12 mouse cellular contexts compared by ENCODE assay signal in the genomic region with DNA sequence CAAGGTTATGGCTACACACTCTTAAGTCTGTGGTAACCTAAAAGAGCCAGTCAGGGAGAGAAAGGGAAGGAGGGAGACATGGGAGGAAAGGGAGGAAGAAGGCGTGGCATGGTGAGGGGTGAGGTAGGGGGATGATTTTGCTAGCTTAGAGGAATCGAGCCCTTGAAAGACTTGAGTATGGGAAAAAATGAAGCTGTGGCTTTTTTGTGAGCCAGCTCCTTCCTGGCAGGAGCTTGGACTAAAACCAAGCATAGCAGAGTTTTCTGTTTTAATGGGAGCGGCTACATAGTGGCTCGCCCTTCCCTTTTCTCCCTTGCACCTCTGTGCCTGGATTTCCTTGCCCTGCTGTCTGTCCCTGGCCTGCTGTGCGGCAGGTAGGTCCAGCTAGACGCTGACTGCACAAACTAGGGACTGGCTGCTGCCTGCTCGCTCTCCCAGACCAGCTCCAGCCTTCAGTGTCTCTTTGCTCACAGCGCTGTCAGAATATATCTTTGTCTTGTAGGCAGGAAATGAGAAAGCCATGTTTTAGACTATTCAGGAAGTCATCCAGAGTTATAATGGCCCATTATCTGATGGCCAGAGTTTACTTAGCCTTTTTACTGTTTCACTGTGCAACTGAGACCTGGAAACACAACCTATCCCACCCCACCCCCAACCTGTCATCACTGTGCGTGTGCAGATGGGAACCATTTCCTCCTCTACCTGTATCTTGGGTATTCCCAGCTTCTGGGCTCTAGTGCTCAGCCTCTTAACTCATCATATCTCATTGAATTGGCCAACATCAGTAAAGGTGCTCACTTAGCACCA. TPM values are rescaled to one million over a fixed set of nuclear protein-coding genes. Genes with fewer than 3 reads are reported as not detected.
DNase-seq lines count a peak whose midpoint lies in the region; ATAC-seq and TF ChIP-seq lines count a peak whose summit lies in the region.
"Had no signal": no experiment of that assay in that cellular context is flagged by ENCODE, and none has a peak within 500 bp of the region (broad histone marks: within the 10 kb centered on the region; RNA-seq: fewer than 3 reads in every experiment).

No protein-coding gene starts in this region.

- TF ChIP-seq CTCF in lung, postnatal 0 days (IDR thresholded peaks at IDR 0.05), result no peak

- no peaks in the 10 kb centered on the region for H3K36me3 ChIP-seq in heart, embryonic 13.5 days
- H3K36me3 ChIP-seq in lung, postnatal 0 days (ENCODE audit: insufficient read depth, low read length), result no peaks in the 10 kb centered on the region
- no peaks in the 10 kb centered on the region for H3K36me3 ChIP-seq in intestine, embryonic 14.5 days (ENCODE audit: control insufficient read depth, insufficient read depth, low read length)
- no peaks in the 10 kb centered on the region for H3K36me3 ChIP-seq in stomach, embryonic 15.5 days
- H3K36me3 ChIP-seq in liver, embryonic 12.5 days, result no peaks in the 10 kb centered on the region
- H3K36me3 ChIP-seq: hindbrain, embryonic 10.5 days; neural tube, embryonic 13.5 days had no signal

- no peak for ATAC-seq in heart, embryonic 13.5 days (ENCODE audit: extremely low read depth, insufficient number of reproducible peaks, low FRiP score, low TSS enrichment)
- no peak for ATAC-seq in lung, postnatal 0 days
- ATAC-seq in intestine, embryonic 14.5 days (replicated peaks; ENCODE audit: low FRiP score, low TSS enrichment, low read depth), result peak; percentile 54; the same call in 1 of the 2 replicates
- peak; percentile 54 for ATAC-seq in stomach, embryonic 15.5 days (ENCODE audit: insufficient read depth, low FRiP score, low read depth)
- no peak for ATAC-seq in liver, embryonic 12.5 days

- no peak overlapping the region for H3K9ac ChIP-seq in heart, embryonic 13.5 days
- no peak overlapping the region for H3K9ac ChIP-seq in lung, postnatal 0 days (replicated peaks; ENCODE audit: low read depth)
- H3K9ac ChIP-seq in intestine, embryonic 14.5 days (ENCODE audit: low read length), result no peak overlapping the region
- H3K9ac ChIP-seq in stomach, embryonic 15.5 days, result no peak overlapping the region
- H3K9ac ChIP-seq in liver, embryonic 12.5 days, result no peak overlapping the region
- H3K9ac ChIP-seq: neural tube, embryonic 13.5 days had no signal

- no peak overlapping the region for H3K4me3 ChIP-seq in heart, embryonic 13.5 days
- H3K4me3 ChIP-seq in lung, postnatal 0 days (ENCODE audit: low read depth, low read length), result no peak overlapping the region
- H3K4me3 ChIP-seq in intestine, embryonic 14.5 days (ENCODE audit: low read depth, low read length), result no peak overlapping the region
- H3K4me3 ChIP-seq in stomach, embryonic 15.5 days (replicated peaks), result no peak overlapping the region
- H3K4me3 ChIP-seq in liver, embryonic 12.5 days, result no peak overlapping the region
- H3K4me3 ChIP-seq: hindbrain, embryonic 10.5 days; neural tube, embryonic 13.5 days had no signal

- TF ChIP-seq EP300 in lung, postnatal 0 days (IDR thresholded peaks at IDR 0.05), result no peak

- H3K4me2 ChIP-seq in heart, embryonic 13.5 days, result no peak overlapping the region
- H3K4me2 ChIP-seq in lung, postnatal 0 days (replicated peaks; ENCODE audit: low read depth, low read length), result no peak overlapping the region
- no peak overlapping the region for H3K4me2 ChIP-seq in intestine, embryonic 14.5 days (ENCODE audit: low read length)
- no peak overlapping the region for H3K4me2 ChIP-seq in stomach, embryonic 15.5 days
- no peak overlapping the region for H3K4me2 ChIP-seq in liver, embryonic 12.5 days
- H3K4me2 ChIP-seq: midbrain, embryonic 11.5 days; neural tube, embryonic 13.5 days had no signal

- H3K27ac ChIP-seq in heart, embryonic 13.5 days (replicated peaks), result peak overlapping the region; percentile 63; the same call in 1 of the 2 replicates
- no peak overlapping the region for H3K27ac ChIP-seq in lung, postnatal 0 days (ENCODE audit: low read length)
- peak overlapping the region; percentile 57; the same call in 1 of the 2 replicates for H3K27ac ChIP-seq in intestine, embryonic 14.5 days (ENCODE audit: low read depth)
- peak overlapping the region; percentile 18; the same call in 1 of the 2 replicates for H3K27ac ChIP-seq in stomach, embryonic 15.5 days
- no peak overlapping the region for H3K27ac ChIP-seq in liver, embryonic 12.5 days
- H3K27ac ChIP-seq: hindbrain, embryonic 10.5 days; neural tube, embryonic 13.5 days had no signal

- WGBS in heart, embryonic 13.5 days, result 59% methylated on average over 9 of the region's 9 CpGs
- WGBS in lung, postnatal 0 days, result 37% methylated on average over 9 of the region's 9 CpGs
- WGBS in intestine, embryonic 14.5 days, result 60% methylated on average over 9 of the region's 9 CpGs
- WGBS in stomach, embryonic 15.5 days, result 56% methylated on average over 9 of the region's 9 CpGs
- 47% methylated on average over 9 of the region's 9 CpGs for WGBS in liver, embryonic 12.5 days (ENCODE audit: insufficient replicate concordance)

- no peak for DNase-seq in heart, postnatal 4 days
- peak; percentile 10 for DNase-seq in lung, postnatal 0 days (ENCODE audit: low spot score)
- DNase-seq in lung, adult 18-20 months, result no peak
- DNase-seq in intestine, embryonic 14.5 days (ENCODE audit: low spot score), result no peak
- no peak for DNase-seq in layer of hippocampus, adult 11-12 months (ENCODE audit: low spot score)
- DNase-seq: right cerebral cortex, postnatal 14 days had no signal

- H3K27me3 ChIP-seq in heart, embryonic 13.5 days (replicated peaks), result peaks cover 56% of the 10 kb centered on the region
- no peaks in the 10 kb centered on the region for H3K27me3 ChIP-seq in lung, postnatal 0 days (replicated peaks; ENCODE audit: insufficient read depth, low read length)
- no peaks in the 10 kb centered on the region for H3K27me3 ChIP-seq in intestine, embryonic 14.5 days (replicated peaks; ENCODE audit: control insufficient read depth, insufficient read depth, low read length)
- no peaks in the 10 kb centered on the region for H3K27me3 ChIP-seq in stomach, embryonic 15.5 days (replicated peaks)
- H3K27me3 ChIP-seq in liver, embryonic 12.5 days (replicated peaks), result 0 out of 2 replicates have a peak, but pooled peaks cover 12% of the 10 kb centered on the region
- H3K27me3 ChIP-seq: neural tube, embryonic 13.5 days had no signal

- H3K4me1 ChIP-seq in heart, embryonic 13.5 days, result peaks cover 15% of the 10 kb centered on the region
- H3K4me1 ChIP-seq in lung, postnatal 0 days (ENCODE audit: insufficient read depth, low read depth, low read length), result no peaks in the 10 kb centered on the region
- H3K4me1 ChIP-seq in intestine, embryonic 14.5 days (replicated peaks; ENCODE audit: control insufficient read depth, insufficient read depth, low read length), result peaks cover 17% of the 10 kb centered on the region
- no peaks in the 10 kb centered on the region for H3K4me1 ChIP-seq in stomach, embryonic 15.5 days
- peaks cover 27% of the 10 kb centered on the region for H3K4me1 ChIP-seq in liver, embryonic 12.5 days
- H3K4me1 ChIP-seq: neural tube, embryonic 13.5 days had no signal

- H3K9me3 ChIP-seq in heart, embryonic 13.5 days, result no peaks in the 10 kb centered on the region
- no peaks in the 10 kb centered on the region for H3K9me3 ChIP-seq in lung, postnatal 0 days (ENCODE audit: low read length)
- no peaks in the 10 kb centered on the region for H3K9me3 ChIP-seq in intestine, embryonic 14.5 days (ENCODE audit: control insufficient read depth, low read length)
- no peaks in the 10 kb centered on the region for H3K9me3 ChIP-seq in stomach, embryonic 15.5 days
- no peaks in the 10 kb centered on the region for H3K9me3 ChIP-seq in liver, embryonic 12.5 days (replicated peaks)
- H3K9me3 ChIP-seq: hindbrain, embryonic 10.5 days; neural tube, embryonic 13.5 days had no signal

RNA-seq across cellular contexts. Expression of a gene that starts 57.4 kb away (rescaled TPM):
- 2.0 and 2.5 TPM in 2 replicates for polyA plus RNA-seq in heart, embryonic 13.5 days (2015; fragmentation: Nextera tagmentation; extraction: Ambion mirVana)
- 1 to 10 TPM; 8.0 to 9.1 TPM for total RNA-seq in heart, postnatal 4 days (2021)
- polyA plus RNA-seq in lung, postnatal 0 days (2015; fragmentation: Nextera tagmentation; extraction: Ambion mirVana), result 9.3 and 14.5 TPM in 2 replicates
- 21.2 and 21.4 TPM in 2 replicates for polyA plus RNA-seq in intestine, embryonic 14.5 days (2014; fragmentation: Nextera tagmentation; extraction: Ambion mirVana)
- polyA plus RNA-seq in stomach, embryonic 15.5 days (2015; fragmentation: Nextera tagmentation; extraction: Ambion mirVana), result 11.6 and 18.5 TPM in 2 replicates
- 1.4 and 1.7 TPM in 2 replicates for polyA plus RNA-seq in liver, embryonic 12.5 days (2016; fragmentation: Nextera tagmentation; extraction: Ambion mirVana)

Comparison
In these comparisons a context has a peak if more than half of its experiments do, and no peak if none do; other contexts are left out.
1. ATAC-seq: peak in intestine, embryonic 14.5 days (single experiment) and stomach, embryonic 15.5 days (single experiment); none in heart, embryonic 13.5 days (single experiment), lung, postnatal 0 days (single experiment) and liver, embryonic 12.5 days (single experiment).
2. H3K27ac ChIP-seq: peak in heart, embryonic 13.5 days (single experiment), intestine, embryonic 14.5 days (single experiment) and stomach, embryonic 15.5 days (single experiment); none in lung, postnatal 0 days (single experiment) and liver, embryonic 12.5 days (single experiment).